8 mouse cellular contexts compared by ENCODE assay signal in genomic region chr9:43929312-43930036, GRCm38 (mm10).
DNase-seq lines count a peak whose midpoint lies in the region; ATAC-seq and TF ChIP-seq lines count a peak whose summit lies in the region.
"Had no signal": no experiment of that assay in that cellular context is flagged by ENCODE, and none has a peak within 500 bp of the region (broad histone marks: within the 10 kb centered on the region; RNA-seq: fewer than 3 reads in every experiment).

No protein-coding gene starts in this region.

- 16% methylated on average over 7 of the region's 7 CpGs for WGBS in forebrain, embryonic 12.5 days
- 14% methylated on average over 7 of the region's 7 CpGs for WGBS in hindbrain, embryonic 14.5 days
- WGBS in neural tube, embryonic 13.5 days, result 11% methylated on average over 7 of the region's 7 CpGs
- WGBS in lung, postnatal 0 days, result 23% methylated on average over 7 of the region's 7 CpGs

- peak overlapping the region; percentile 93 for H3K27ac ChIP-seq in forebrain, embryonic 12.5 days
- peak overlapping the region; percentile 53 for H3K27ac ChIP-seq in hindbrain, embryonic 14.5 days
- peak overlapping the region; percentile 86 for H3K27ac ChIP-seq in neural tube, embryonic 13.5 days (replicated peaks)
- no peak overlapping the region for H3K27ac ChIP-seq in lung, postnatal 0 days (ENCODE audit: low read length)

- H3K4me3 ChIP-seq in forebrain, embryonic 12.5 days (replicated peaks), result no peak overlapping the region; the same call in 1 of the 2 replicates
- H3K4me3 ChIP-seq in hindbrain, embryonic 14.5 days (replicated peaks; ENCODE audit: low read length), result no peak overlapping the region
- no peak overlapping the region for H3K4me3 ChIP-seq in neural tube, embryonic 13.5 days
- H3K4me3 ChIP-seq in lung, postnatal 0 days (ENCODE audit: low read depth, low read length), result no peak overlapping the region
- H3K4me3 ChIP-seq: myocyte had no signal

- peaks cover 27% of the 10 kb centered on the region for H3K27me3 ChIP-seq in forebrain, embryonic 12.5 days
- H3K27me3 ChIP-seq in hindbrain, embryonic 14.5 days (ENCODE audit: control insufficient read depth, insufficient read depth, low read length), result no peaks in the 10 kb centered on the region
- no peaks in the 10 kb centered on the region for H3K27me3 ChIP-seq in neural tube, embryonic 13.5 days
- no peaks in the 10 kb centered on the region for H3K27me3 ChIP-seq in lung, postnatal 0 days (replicated peaks; ENCODE audit: insufficient read depth, low read length)

- peak overlapping the region; percentile 19 for H3K4me2 ChIP-seq in forebrain, embryonic 12.5 days
- peak overlapping the region; percentile 13; the same call in 1 of the 2 replicates for H3K4me2 ChIP-seq in hindbrain, embryonic 14.5 days (replicated peaks)
- peak overlapping the region; percentile 27 for H3K4me2 ChIP-seq in neural tube, embryonic 13.5 days
- no peak overlapping the region for H3K4me2 ChIP-seq in lung, postnatal 0 days (replicated peaks; ENCODE audit: low read depth, low read length)

- H3K36me3 ChIP-seq in forebrain, embryonic 12.5 days (replicated peaks), result no peaks in the 10 kb centered on the region
- no peaks in the 10 kb centered on the region for H3K36me3 ChIP-seq in hindbrain, embryonic 14.5 days (replicated peaks; ENCODE audit: control insufficient read depth, insufficient read depth)
- H3K36me3 ChIP-seq in neural tube, embryonic 13.5 days, result no peaks in the 10 kb centered on the region
- H3K36me3 ChIP-seq in lung, postnatal 0 days (ENCODE audit: insufficient read depth, low read length), result no peaks in the 10 kb centered on the region

- H3K9me3 ChIP-seq in forebrain, embryonic 12.5 days, result no peaks in the 10 kb centered on the region
- H3K9me3 ChIP-seq in hindbrain, embryonic 14.5 days (ENCODE audit: control insufficient read depth, low read length), result no peaks in the 10 kb centered on the region
- H3K9me3 ChIP-seq in neural tube, embryonic 13.5 days, result no peaks in the 10 kb centered on the region
- no peaks in the 10 kb centered on the region for H3K9me3 ChIP-seq in lung, postnatal 0 days (ENCODE audit: low read length)

- no peak for TF ChIP-seq EP300 in lung, postnatal 0 days (IDR thresholded peaks at IDR 0.05)

- DNase-seq in hindbrain, embryonic 14.5 days (ENCODE audit: low spot score), result peak; percentile 71
- peak; percentile 32 to 69 for DNase-seq in kidney, postnatal 25 days
- DNase-seq in layer of hippocampus, adult 11-12 months (ENCODE audit: low spot score), result no peak
- no peak for DNase-seq in lung, postnatal 0 days (ENCODE audit: low spot score)
- no peak for DNase-seq in cerebellum, postnatal 4 days (ENCODE audit: low spot score in 2 of 2)

- TF ChIP-seq CTCF in lung, postnatal 0 days (IDR thresholded peaks at IDR 0.05), result no peak

- no peak overlapping the region for H3K9ac ChIP-seq in forebrain, embryonic 12.5 days
- no peak overlapping the region for H3K9ac ChIP-seq in hindbrain, embryonic 14.5 days
- H3K9ac ChIP-seq in neural tube, embryonic 13.5 days, result 0 out of 2 replicates have a peak overlapping the region, but pooled peaks have one; percentile 14
- H3K9ac ChIP-seq in lung, postnatal 0 days (replicated peaks; ENCODE audit: low read depth), result no peak overlapping the region

- ATAC-seq in forebrain, embryonic 12.5 days (ENCODE audit: low FRiP score), result peak; percentile 42
- peak; percentile 72 for ATAC-seq in hindbrain, embryonic 14.5 days (ENCODE audit: low FRiP score)
- ATAC-seq in neural tube, embryonic 13.5 days (ENCODE audit: low read depth), result peak; percentile 82
- no peak for ATAC-seq in lung, postnatal 0 days

- H3K4me1 ChIP-seq in forebrain, embryonic 12.5 days, result peaks cover 50% of the 10 kb centered on the region
- H3K4me1 ChIP-seq in hindbrain, embryonic 14.5 days (replicated peaks; ENCODE audit: control insufficient read depth, insufficient read depth, low read length), result peaks cover 37% of the 10 kb centered on the region
- peaks cover 54% of the 10 kb centered on the region for H3K4me1 ChIP-seq in neural tube, embryonic 13.5 days (replicated peaks)
- no peaks in the 10 kb centered on the region for H3K4me1 ChIP-seq in lung, postnatal 0 days (ENCODE audit: insufficient read depth, low read depth, low read length)

Comparison
In these comparisons a context has a peak if more than half of its experiments do, and no peak if none do; other contexts are left out.
1. DNase-seq: peak in hindbrain, embryonic 14.5 days (single experiment) and kidney, postnatal 25 days (2 of 2); none in layer of hippocampus, adult 11-12 months (single experiment), lung, postnatal 0 days (single experiment) and cerebellum, postnatal 4 days (0 of 2).